Mouse (Mus musculus): ENCODE data around the gene Synj2. TPM values are rescaled to one million over a fixed set of nuclear protein-coding genes. Genes with fewer than 3 reads are reported as not detected.

The Synj2 gene
- 10 to 100 TPM in 3 of 4 experiments, 1 to 10 TPM in 1; 9.7 to 37.0 (median 23.9) TPM for total RNA-seq (2022)

DNA sequence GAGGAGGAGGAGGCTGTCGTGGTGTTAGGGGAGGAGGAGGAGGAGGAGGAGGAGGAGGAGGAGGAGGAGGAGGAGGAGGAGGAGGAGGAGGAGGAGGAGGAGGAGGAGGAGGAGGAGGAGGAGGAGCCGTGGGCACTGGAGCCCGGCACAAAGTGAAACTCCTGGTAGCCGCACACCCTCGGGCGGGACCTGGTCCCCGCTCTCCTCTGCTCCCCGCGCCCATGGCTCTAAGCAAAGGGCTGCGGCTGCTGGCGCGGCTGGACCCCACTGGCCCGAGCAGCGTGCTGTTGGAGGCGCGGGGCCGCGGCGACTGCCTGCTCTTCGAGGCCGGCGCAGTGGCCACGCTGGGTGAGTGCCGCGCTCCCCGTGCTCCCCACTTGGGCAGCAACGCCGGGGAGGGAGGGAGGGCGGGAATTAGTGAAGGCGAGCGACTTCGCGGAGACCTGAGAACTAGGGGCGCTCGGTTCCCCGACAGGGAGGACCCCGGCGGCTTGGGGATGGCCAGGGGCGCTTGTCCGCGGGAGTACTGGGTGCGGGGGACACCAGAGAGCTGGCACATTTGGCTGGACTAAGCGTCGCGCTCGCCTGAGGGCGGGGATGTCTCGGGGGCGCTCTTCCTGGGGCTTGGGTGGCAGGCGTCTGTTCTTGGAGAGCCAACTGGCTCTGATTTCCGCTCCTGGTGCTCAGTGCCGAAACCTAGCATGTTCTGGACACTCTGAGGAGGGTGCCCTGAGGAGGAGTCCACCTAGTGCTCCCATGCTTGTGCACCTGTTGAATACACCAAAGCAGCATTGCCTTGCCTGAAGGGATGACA lies at the start of gene Synj2:
Gene Synj2 (plus strand): TSS at position 51 of the 814 bp plus-strand sequence.
- no peak for DNase-seq

GRCm38 (mm10) chr17:5891933-5892683 lies 49.0 kb upstream of the Synj2 start:
- DNase-seq = no peak

GRCm38 (mm10) chr17:5893092-5893491 lies 48.0 kb upstream of the Synj2 start:
- DNase-seq = no peak

DNA sequence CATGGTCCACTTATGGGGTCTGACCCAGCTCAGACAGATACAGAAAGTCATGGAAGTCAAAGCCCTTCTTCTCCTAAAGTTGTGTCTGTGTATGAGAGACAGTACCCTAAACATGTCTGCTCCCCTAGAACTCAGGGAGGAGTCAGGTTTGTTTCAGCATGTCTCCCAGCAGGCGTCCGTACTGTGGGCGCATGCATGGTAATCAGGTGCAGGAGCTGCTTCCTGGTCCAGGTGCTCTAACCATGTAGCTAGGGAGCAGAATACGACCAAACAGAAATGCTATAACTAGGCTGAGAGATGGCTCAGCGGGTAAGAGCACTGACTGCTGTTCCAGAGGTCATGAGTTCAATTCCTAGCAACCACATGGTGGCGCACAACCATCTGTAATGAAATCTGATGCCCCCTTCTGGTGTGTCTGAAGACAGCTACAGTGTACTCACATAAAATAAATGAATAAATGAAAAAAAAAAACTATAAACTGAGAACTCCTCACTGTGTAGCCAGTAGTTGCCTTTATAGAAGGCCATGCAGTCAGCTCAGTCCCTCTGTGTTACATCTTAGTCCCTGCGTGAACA lies 47.4 kb upstream of the Synj2 start:
- no peak for DNase-seq

GRCm38 (mm10) chr17:5896066-5896465 lies 45.0 kb upstream of the Synj2 start:
- DNase-seq = no peak

DNA sequence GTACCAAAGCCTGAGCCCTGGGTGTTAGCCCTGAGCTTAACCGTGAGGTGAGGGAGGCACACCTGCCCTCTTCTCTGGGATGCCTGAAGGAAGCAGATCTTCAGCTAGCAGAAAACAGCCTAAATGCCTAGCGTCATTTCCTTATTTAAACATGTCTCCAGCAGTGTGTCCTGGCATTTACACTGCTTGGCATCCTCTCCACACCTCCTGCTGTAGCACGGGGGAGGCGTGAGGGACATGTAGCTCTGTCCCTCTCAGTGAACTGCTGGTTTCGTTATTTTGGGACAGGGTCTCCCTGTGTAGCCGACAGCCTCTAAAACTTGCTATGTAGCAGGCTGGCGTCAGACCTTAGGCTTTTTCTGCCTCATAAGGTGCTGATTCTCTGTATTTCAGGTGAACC lies 44.5 kb upstream of the Synj2 start:
- DNase-seq = no peak

DNA sequence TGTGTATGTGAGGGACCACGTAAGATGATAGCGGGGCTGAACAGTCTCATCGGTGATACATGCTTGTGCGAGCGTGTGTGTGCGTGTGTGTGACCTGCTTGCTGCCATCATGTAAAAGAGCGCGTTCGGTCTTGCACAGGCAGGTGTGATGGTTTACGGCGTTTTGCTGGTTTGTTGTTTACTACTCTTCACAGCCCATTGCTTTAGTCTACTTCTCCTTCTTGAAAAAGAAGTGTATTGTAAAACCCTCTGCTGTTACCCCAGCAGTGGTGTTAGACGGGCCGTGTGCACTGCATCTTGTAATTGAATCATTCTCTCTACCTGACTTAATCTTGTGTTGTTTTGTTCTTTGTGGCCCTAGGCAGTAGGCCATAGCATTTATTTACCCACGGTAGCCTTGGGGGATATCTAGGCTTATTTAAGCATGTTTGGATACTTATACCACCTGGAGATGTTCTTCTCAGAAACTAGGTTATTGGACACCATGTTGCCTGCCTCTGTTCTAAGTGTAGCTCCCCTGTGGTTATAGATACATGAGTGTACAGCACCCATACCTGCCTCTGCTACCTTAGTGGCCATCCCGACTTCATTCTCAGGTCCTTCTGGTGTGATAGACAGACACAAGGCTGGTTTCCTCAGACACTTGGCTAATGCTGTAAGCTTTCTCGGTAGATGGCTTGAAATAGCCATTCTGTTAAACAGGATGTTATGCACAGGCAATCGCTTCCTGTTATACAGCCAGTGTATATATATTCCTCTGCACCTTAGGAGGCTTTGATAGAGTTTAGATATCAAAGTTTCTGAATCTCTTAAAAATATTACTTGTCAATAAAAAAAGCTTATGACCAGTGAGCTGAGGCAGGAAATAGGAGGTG lies 43.5 kb upstream of the Synj2 start:
- DNase-seq = no peak

DNA sequence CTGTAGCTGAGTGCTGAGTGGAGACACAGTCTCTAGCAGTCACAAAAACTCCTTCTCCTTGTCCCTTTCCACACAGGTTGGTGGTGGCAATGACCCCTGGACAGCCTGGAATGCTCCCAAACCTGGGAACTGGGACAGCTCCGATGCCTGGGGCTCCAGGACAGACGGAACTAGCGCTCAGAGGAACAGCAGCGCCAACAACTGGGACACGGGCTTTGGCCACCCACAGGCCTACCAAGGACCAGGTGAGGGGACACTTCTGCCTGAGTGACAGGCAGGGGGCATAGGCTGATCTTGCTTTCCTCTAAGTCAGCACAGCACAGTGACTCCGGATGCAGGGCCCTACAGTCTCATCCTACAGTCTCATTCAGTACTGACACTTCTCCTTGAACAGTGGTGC lies 41.8 kb upstream of the Synj2 start:
- DNase-seq = no peak

- DNase-seq = no peak
Observed at GRCm38 (mm10) chr17:5901381-5901780, 39.7 kb upstream of the Synj2 start.

DNA sequence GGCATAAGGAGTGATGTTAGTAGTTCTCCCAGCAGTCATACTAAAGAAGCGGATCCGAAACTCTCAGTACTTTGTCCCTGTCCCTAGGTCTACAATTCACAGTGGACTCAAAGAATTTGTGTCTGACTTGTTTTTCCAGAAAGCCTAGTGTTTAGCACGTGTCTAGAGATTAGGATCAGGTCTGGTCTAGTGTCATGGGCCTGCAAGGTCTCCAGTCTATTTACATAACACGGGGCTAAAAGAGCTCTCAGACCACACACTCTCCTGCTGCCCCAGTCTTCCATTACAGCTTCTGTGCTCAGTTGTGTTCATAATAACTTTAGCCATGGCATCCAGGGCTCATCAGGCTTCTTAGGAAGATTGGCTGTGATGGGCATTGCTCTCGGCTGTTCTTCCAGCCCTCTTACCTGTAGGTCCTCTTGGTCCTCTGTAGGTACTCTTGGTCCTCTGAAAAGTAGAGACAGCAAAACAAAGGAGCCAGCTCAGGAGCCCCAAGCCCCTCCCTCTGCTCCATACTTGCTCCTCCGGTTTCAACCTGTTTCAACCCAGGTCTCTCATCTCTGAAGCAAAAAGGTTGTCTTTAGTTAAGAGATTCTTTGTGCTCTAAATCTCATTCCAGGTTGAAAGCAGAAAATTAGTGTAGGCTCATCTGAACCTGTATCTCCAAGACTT lies 37.3 kb upstream of the Synj2 start:
- DNase-seq = no peak

DNA sequence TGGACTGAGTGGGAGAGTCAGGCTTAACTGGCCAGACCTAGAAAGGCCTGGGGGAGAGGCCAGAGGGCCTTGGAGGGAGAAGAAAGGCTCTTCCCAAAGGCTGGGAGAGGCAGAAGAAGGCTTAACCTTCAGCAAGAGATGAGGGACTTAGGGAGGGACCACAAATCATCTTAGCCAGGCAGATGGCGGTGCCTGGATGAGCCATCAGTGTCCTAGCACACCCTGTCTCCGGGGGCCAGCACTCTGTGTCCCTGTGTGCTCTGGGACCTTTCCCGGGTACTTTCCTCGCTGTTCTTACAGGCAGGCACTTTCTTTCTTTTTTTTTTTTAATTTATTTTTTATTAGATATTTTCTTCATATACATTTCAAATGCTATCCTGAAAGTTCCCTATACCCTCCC lies 31.4 kb upstream of the Synj2 start:
- DNase-seq = no peak

GRCm38 (mm10) chr17:5911591-5911990 lies 29.5 kb upstream of the Synj2 start:
- no peak for DNase-seq

GRCm38 (mm10) chr17:5912797-5913196 lies 28.3 kb upstream of the Synj2 start:
- DNase-seq = no peak

DNA sequence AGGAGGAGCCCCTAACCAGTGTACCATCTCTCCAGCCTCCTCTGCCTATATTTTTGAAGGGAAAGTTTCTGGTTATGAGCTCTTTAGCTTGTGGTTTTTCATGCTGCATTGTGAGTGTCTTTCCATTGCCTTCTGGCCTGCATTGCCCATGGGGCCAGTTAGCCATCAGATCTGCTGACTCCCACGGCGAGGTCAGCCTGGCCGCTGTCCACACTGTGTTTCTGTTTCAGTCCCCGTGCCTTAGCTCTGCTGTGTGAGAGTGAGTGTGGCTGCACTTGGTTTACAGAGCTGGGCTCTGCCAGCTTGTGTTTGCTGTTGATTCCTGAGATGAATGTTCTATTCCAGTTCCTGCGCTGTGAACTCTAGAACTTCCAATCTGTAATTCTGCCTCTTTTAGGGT lies 26.9 kb upstream of the Synj2 start:
- no peak for DNase-seq

GRCm38 (mm10) chr17:5921954-5922353 lies 19.1 kb upstream of the Synj2 start:
- no peak for DNase-seq

GRCm38 (mm10) chr17:5923281-5923680 lies 17.8 kb upstream of the Synj2 start:
- no peak for DNase-seq

DNA sequence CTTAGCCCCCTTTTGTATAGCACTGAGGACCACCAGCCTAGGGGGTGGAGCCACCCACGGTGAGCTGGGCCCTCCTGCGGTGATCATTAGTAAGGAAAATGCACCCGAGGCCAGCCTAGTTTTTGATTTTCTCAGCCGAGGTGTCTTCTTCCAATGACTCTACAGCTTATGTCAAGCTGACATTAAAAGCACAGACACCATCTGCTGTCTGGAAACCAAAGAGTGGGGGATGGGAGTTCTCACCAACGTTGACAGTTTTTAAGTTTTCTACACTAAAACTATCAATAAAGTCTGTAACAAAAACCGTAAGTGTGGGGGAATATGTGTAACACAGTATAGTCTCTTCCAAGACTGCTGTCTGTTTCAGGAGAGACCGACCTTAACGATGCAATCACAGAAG lies 16.8 kb upstream of the Synj2 start:
- no peak for DNase-seq

GRCm38 (mm10) chr17:5926710-5927109 lies 14.4 kb upstream of the Synj2 start:
- no peak for DNase-seq

- no peak for DNase-seq
Observed at GRCm38 (mm10) chr17:5929031-5929430, 12.0 kb upstream of the Synj2 start.

DNA sequence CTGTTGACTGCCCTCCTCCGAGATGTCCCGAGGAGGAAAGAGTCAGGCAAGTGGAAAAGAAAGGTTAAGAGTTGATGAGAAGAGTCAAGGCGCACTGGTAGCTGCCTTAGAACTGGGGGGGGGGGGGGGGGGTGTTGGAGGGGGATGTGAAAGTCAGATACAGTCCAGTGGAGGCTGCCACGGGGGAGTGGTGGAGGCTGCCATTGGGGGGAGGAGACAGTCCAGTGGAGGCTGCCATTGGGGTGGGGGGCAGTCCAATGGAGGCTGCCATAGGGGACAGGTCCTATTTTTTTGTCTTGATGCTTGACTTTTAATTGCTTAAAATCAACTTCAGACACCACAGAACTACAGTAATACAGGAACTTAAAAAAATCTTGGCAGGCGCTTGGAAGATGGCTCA lies 8.9 kb upstream of the Synj2 start:
- no peak for DNase-seq

GRCm38 (mm10) chr17:5934554-5935324 lies 6.3 kb upstream of the Synj2 start:
- DNase-seq = peak; percentile 76
